Mouse (Mus musculus) neural tube, embryonic 12.5 days (tissue): ENCODE data around the gene Pdlim1. TPM values are rescaled to one million over a fixed set of nuclear protein-coding genes. Genes with fewer than 3 reads are reported as not detected.

Source experiments
- ATAC-seq: fragments of 200-750 bp; cut with Nextera tagmentation; 2 replicates; pipeline ENCODE4 v1.8.0; 2017; ENCODE audit warnings: low read depth, mild to moderate bottlenecking, moderate TSS enrichment, moderate library complexity; ENCODE audit not compliant: low FRiP score
- H3K27ac ChIP-seq: fragments of 300-500 bp; sonication (generic); 2 replicates; pipeline ENCODE4 v1.5.1; 2016
- H3K27me3 ChIP-seq: fragments of 300-500 bp; sonication (generic); replicated peaks from 2 replicates; pipeline ENCODE4 v1.6.1; 2016; ENCODE audit warnings: mild to moderate bottlenecking
- H3K36me3 ChIP-seq: fragments of 300-500 bp; sonication (generic); 2 replicates; pipeline ENCODE4 v1.6.1; 2016; ENCODE audit warnings: mild to moderate bottlenecking
- H3K4me1 ChIP-seq: fragments of 300-500 bp; sonication (generic); 2 replicates; pipeline ENCODE4 v1.6.1; 2016
- H3K4me2 ChIP-seq: fragments of 300-500 bp; sonication (generic); replicated peaks from 2 replicates; pipeline ENCODE4 v1.6.1; 2016; ENCODE audit warnings: mild to moderate bottlenecking
- H3K4me3 ChIP-seq: fragments of 300-500 bp; sonication (generic); 2 replicates; pipeline ENCODE4 v1.5.1; 2016
- H3K9ac ChIP-seq: fragments of 300-500 bp; sonication (generic); 2 replicates; pipeline ENCODE4 v1.6.1; 2016; ENCODE audit warnings: mild to moderate bottlenecking
- H3K9me3 ChIP-seq: fragments of 300-500 bp; sonication (generic); 2 replicates; pipeline ENCODE4 v1.6.1; 2016; ENCODE audit warnings: mild to moderate bottlenecking
- WGBS: fragments of 180-500 bp; shearing (Covaris S2); methylation state at CpG from one replicate; pipeline ENCODE4 v1.1.7; 2016; 5-methylcytosine and 5-hydroxymethylcytosine counted together
- polyA plus RNA-seq: library from polyadenylated mRNA; unstranded; fragments of >200 nt; fragmentation: Nextera tagmentation; extraction: Ambion mirVana; gene quantifications from 2 replicates; pipeline ENCODE4 v1.2.1, GENCODE M21; 2016

Gene Pdlim1
- polyA plus RNA-seq, 1 experiment from 2014 or later: 89.2 TPM

DNA sequence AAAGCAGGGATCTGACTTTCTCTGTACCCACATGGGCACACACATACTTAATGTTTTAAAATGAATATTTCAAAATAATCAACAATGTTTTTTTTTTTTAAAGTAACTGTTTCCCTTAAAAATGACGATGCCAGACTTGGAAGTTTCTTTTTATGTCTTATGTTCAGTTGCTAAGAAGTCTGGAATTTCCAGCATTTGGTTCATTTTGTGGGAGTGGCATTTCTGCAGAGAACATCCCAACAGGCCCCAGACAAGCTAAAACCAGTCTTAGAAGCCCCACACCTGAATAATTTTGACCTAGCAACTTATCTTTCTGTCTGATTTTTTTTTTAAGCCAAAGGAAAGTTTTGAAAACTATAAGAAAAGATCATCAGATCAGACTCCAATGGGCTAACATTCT lies 16.1 kb downstream of the Pdlim1 start:
- no peak overlapping the region for H3K9ac ChIP-seq
- no peaks in the 10 kb centered on the region for H3K27me3 ChIP-seq
- no peaks in the 10 kb centered on the region for H3K36me3 ChIP-seq
- ATAC-seq: no peak
- no peaks in the 10 kb centered on the region for H3K9me3 ChIP-seq
- H3K27ac ChIP-seq: no peak overlapping the region
- no peak overlapping the region for H3K4me3 ChIP-seq
- WGBS: 85% methylated on average over 1 of the region's 1 CpGs
- H3K4me1 ChIP-seq: no peaks in the 10 kb centered on the region
- H3K4me2 ChIP-seq: no peak overlapping the region

DNA sequence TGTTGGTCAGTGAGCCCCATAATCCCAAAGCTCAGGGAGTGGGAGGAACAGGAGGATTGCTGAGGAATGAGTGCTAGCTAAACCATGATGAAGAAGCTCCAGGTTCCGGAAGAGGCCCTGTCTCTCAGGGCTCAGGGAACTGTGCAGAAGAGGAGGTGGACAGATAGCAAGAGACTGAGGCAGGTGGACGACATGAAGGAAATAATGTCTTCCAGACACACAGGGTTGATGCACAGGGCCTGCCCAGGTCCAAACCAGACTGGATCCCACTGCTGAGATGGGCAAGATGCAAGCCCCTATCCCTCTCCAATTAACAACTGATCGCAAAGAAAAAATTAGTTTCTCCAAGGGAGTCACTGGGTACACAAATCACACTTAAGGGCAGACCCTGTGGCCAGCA lies 16.9 kb downstream of the Pdlim1 start:
- no peak overlapping the region for H3K27ac ChIP-seq
- H3K9me3 ChIP-seq: no peaks in the 10 kb centered on the region
- no peaks in the 10 kb centered on the region for H3K36me3 ChIP-seq
- no peaks in the 10 kb centered on the region for H3K27me3 ChIP-seq
- H3K4me1 ChIP-seq: no peaks in the 10 kb centered on the region
- no peak for ATAC-seq
- WGBS: 91% methylated on average over 3 of the region's 3 CpGs
- H3K4me2 ChIP-seq: no peak overlapping the region
- no peak overlapping the region for H3K9ac ChIP-seq
- no peak overlapping the region for H3K4me3 ChIP-seq

DNA sequence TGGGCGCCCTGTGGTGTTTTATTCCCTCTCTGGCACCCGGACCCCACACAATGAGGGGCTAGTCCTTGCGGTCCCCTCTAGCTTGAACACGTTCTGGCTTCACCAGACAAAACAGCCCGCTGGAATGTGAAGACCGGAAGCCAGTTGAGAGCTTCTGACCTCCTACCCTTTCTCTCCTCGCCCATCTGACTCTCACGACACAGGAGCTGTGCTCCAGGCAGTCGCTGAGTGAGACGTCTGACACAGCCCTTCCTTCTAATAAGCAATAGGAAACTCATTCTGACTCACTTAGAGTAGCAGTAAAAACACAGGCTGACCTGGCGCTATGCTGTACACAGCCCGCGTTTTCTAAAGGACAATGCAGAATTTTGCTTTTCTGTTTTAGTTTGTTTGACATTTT lies 17.9 kb downstream of the Pdlim1 start:
- Histone ChIP-seq H3K4me2 (no peak overlapping the region), H3K36me3 (no peaks in the 10 kb centered on the region), H3K4me1 (no peaks in the 10 kb centered on the region), H3K4me3 (no peak overlapping the region), H3K9me3 (no peaks in the 10 kb centered on the region), H3K27ac (no peak overlapping the region), H3K27me3 (no peaks in the 10 kb centered on the region), H3K9ac (no peak overlapping the region)
- no peak for ATAC-seq
- WGBS: 72% methylated on average over 13 of the region's 13 CpGs

DNA sequence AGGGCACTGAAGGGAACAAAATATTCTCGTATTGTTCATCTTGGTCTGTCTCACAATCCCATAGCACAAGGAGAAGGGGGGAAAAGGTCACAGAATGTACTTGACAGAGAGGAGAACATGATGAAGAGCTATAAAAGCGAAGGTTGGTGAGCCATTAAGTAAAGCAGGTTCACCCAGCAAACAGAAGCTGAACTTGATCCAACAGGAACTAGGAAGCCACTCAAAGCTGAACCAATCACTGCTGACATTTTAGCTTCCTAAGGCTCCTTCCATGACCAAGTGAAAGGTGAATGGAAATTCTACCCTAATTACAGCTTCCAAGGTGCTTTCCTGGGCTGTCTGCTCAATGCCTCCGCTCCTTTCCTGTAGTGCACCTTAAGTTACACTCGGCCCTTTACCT lies 20.5 kb downstream of the Pdlim1 start:
- Histone ChIP-seq H3K9ac (no peak overlapping the region), H3K36me3 (no peaks in the 10 kb centered on the region), H3K4me2 (no peak overlapping the region), H3K27me3 (no peaks in the 10 kb centered on the region), H3K27ac (no peak overlapping the region), H3K9me3 (no peaks in the 10 kb centered on the region), H3K4me3 (no peak overlapping the region), H3K4me1 (no peaks in the 10 kb centered on the region)
- WGBS: 89% methylated on average over 4 of the region's 4 CpGs
- ATAC-seq: no peak

DNA sequence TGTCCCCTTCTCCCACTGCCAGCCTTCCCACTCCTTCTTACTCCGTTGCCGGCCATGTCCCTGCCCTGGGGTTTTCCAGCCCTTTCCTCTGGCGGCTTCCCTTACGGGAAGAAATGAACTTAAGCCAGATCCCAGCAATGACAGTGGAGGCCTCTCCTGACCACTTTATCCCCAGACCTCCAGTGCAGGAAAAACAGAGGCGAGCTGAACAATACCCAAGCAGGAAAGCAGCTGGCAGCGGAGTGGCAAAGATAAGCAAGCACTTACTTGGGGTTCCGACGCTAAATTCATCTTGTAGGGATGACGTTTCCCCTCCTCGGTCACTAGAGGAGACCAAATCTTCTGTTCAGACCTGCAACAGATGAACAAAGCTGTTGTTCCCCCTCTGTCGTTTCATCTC lies 22.3 kb downstream of the Pdlim1 start:
- Histone ChIP-seq H3K4me2 (no peak overlapping the region), H3K4me3 (no peak overlapping the region), H3K9ac (no peak overlapping the region), H3K27ac (no peak overlapping the region), H3K4me1 (no peaks in the 10 kb centered on the region), H3K27me3 (no peaks in the 10 kb centered on the region), H3K9me3 (no peaks in the 10 kb centered on the region), H3K36me3 (no peaks in the 10 kb centered on the region)
- ATAC-seq: no peak
- WGBS: 90% methylated on average over 11 of the region's 11 CpGs

DNA sequence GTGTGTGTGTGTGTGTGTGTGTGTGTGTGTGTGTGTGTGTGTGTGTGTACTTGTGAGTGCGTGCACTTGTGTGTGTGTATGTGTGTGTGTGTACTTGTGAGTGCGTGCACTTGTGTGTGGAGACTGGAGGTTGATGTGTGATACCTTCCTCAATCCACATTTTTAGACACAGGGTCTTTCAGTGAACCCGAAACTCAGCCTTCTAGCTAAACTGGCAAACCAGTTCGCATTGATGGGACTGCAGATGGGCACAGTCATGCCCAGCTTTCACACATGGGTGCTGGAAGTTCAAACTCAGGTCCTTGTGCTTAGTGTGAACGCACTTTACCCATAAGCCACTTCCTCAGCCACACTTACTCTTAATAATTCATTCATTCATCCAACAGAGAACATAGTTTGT lies 23.2 kb downstream of the Pdlim1 start:
- Histone ChIP-seq H3K27ac (no peak overlapping the region), H3K4me2 (no peak overlapping the region), H3K27me3 (no peaks in the 10 kb centered on the region), H3K9me3 (no peaks in the 10 kb centered on the region), H3K4me3 (no peak overlapping the region), H3K36me3 (no peaks in the 10 kb centered on the region), H3K9ac (no peak overlapping the region), H3K4me1 (no peaks in the 10 kb centered on the region)
- ATAC-seq: no peak
- WGBS: 89% methylated on average over 5 of the region's 5 CpGs

DNA sequence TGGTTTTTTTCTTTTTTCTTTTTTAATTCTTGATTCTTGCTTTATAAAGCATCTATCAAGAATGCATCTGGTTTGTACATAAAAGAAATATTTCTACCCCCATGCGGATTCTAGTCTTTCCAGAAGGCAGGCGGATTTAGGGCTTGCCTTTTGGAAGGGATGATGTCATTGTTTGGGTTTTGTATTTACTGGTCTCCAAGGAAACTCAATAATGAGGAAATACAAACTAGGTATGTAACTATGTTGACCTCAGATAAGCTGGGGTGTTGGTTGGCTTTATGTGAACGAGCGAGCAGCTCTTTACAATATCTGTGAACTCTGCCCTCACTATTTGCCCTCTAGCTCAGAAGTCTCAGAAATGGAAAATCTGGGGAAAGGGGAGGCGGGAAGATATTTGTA lies 24.4 kb downstream of the Pdlim1 start:
- H3K9me3 ChIP-seq: no peaks in the 10 kb centered on the region
- H3K27ac ChIP-seq: no peak overlapping the region
- no peaks in the 10 kb centered on the region for H3K36me3 ChIP-seq
- H3K4me3 ChIP-seq: no peak overlapping the region
- no peaks in the 10 kb centered on the region for H3K4me1 ChIP-seq
- no peaks in the 10 kb centered on the region for H3K27me3 ChIP-seq
- ATAC-seq: no peak
- H3K9ac ChIP-seq: no peak overlapping the region
- 60% methylated on average over 5 of the region's 5 CpGs for WGBS
- no peak overlapping the region for H3K4me2 ChIP-seq

DNA sequence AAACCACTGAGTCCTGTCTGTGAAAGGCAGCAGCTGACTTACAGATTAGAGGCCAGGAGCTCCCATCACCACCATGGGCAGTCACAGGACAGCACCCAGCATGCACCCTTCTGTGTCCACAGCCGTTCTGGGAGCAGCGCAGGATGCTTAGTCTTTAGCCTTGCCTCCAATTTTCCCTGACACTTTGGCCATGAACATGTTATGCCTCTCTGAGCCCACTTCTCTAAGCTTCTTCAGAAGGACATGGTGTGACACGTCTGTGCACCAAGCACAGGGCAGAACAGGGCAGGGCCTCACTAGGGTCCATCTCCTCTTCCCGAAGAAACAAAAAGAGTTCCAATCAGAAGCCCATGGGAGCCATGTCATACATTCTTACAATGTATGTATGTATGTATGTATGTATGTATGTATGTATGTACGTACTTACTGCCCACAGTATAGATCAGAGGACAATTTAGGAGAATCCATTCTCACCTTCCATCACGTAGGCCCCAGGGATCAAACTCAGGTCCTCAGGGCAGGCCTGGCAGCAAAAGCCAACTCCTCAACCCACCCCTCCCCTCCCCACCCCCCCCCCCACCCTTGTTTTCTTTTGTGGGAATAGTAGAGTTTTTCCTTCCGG lies 24.9 kb downstream of the Pdlim1 start:
- H3K36me3 ChIP-seq: no peaks in the 10 kb centered on the region
- H3K4me1 ChIP-seq: no peaks in the 10 kb centered on the region
- no peak overlapping the region for H3K27ac ChIP-seq
- no peak overlapping the region for H3K9ac ChIP-seq
- no peaks in the 10 kb centered on the region for H3K27me3 ChIP-seq
- H3K4me3 ChIP-seq: no peak overlapping the region
- H3K4me2 ChIP-seq: no peak overlapping the region
- no peak for ATAC-seq
- WGBS: 92% methylated on average over 7 of the region's 7 CpGs
- H3K9me3 ChIP-seq: no peaks in the 10 kb centered on the region

DNA sequence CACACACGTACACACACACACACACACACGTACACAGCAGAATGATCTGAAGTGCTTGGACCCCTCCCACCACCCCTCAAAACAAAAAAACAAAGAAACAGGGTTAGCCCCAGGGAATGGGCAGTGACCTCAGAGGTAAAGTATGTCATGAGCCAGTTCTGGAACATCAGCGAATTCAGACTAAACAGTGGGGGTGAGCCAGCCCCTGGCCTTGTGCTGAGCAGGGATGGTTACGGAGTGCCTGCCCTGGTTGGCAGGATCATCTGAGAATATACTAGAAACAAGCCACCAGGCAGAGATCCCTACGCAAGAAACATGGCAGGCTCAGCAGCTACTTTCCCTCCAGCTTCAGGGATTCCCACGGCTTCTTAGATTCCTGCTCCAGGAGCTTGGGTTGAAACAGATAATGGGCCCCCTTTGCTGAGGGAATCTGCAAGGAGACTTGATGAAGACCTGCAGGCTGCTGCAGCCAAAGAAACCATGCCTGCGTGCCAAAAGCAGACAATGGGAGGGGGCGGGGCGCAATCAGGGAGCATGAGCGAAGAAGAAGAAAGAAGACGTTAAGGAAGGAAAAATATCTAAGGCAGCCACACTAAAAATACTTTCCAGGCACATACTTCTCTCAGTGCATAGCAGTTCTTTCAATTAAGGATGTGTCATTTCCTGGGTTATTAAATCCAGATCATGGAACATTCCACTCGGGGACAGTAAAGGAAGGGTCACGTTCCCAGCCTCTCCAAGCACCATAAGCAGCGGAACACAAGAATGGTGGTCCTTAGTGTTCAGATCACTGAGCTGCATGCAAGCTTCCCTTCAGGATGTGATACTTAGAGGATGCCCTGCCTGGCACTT lies 30.6 kb downstream of the Pdlim1 start:
- no peaks in the 10 kb centered on the region for H3K36me3 ChIP-seq
- H3K4me1 ChIP-seq: peaks cover 8% of the 10 kb centered on the region
- H3K27me3 ChIP-seq: no peaks in the 10 kb centered on the region
- H3K9ac ChIP-seq: no peak overlapping the region
- H3K27ac ChIP-seq: no peak overlapping the region
- 44% methylated on average over 14 of the region's 14 CpGs for WGBS
- no peak overlapping the region; the same call in 1 of the 2 replicates for H3K4me2 ChIP-seq
- H3K9me3 ChIP-seq: no peaks in the 10 kb centered on the region
- ATAC-seq: no peak
- no peak overlapping the region for H3K4me3 ChIP-seq

DNA sequence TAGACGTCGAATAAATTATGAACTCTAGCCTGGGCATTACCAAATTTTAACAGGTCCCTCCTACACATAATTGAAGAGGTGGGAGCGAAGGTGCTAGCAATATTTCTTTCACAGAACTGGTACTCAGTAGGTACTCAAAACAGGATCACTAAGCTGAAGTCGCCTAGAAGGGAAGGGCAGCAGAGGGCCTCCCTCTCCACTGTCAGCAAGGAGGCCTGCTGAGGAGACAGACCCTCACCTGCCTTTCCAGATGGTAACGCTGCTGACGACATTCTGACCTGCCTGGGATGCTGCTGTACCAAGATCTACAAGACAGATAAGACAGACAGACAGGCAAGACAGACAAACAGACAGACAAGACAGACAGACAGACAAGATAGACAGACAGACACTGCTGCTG lies 31.3 kb downstream of the Pdlim1 start:
- Histone ChIP-seq H3K27me3 (no peaks in the 10 kb centered on the region), H3K4me2 (no peak overlapping the region), H3K27ac (no peak overlapping the region), H3K36me3 (no peaks in the 10 kb centered on the region), H3K4me1 (peaks cover 8% of the 10 kb centered on the region), H3K4me3 (no peak overlapping the region), H3K9me3 (no peaks in the 10 kb centered on the region), H3K9ac (no peak overlapping the region)
- 84% methylated on average over 6 of the region's 6 CpGs for WGBS
- ATAC-seq: no peak

DNA sequence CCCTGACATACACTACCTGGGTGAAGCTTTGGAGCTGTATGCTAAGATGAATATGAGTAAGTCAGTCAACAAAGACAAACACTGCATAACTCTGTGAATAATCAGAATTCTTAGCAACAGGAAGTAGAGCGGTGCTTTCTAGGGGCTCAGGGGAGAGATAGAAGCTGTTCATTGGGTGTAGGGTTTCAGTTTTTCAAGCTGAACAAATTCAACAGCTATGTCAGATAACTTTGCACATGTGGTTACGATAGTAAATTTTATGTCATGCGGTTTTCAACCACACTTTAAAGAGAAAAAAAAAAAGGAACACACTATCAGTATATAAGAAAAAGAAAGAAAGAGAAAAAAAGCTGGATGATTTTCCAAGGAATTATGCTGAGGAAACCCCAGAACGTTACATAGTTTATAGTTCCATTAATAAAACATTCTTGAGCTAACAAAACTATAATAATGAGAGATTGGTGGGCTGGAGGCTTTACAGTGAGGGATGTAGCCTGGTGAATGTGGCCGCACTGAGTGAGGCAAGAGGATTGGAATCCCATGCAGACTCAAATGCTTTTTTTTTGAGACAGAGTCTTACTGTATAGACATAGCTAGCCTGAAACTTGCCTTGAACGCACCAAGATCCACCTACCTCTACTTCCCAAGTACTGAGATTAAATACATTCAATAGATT lies 33.3 kb downstream of the Pdlim1 start:
- 85% methylated on average over 6 of the region's 6 CpGs for WGBS
- no peaks in the 10 kb centered on the region for H3K9me3 ChIP-seq
- H3K27me3 ChIP-seq: no peaks in the 10 kb centered on the region
- H3K9ac ChIP-seq: no peak overlapping the region
- H3K4me3 ChIP-seq: no peak overlapping the region
- H3K36me3 ChIP-seq: no peaks in the 10 kb centered on the region
- no peak for ATAC-seq
- peaks cover 8% of the 10 kb centered on the region for H3K4me1 ChIP-seq
- no peak overlapping the region for H3K4me2 ChIP-seq
- no peak overlapping the region for H3K27ac ChIP-seq

DNA sequence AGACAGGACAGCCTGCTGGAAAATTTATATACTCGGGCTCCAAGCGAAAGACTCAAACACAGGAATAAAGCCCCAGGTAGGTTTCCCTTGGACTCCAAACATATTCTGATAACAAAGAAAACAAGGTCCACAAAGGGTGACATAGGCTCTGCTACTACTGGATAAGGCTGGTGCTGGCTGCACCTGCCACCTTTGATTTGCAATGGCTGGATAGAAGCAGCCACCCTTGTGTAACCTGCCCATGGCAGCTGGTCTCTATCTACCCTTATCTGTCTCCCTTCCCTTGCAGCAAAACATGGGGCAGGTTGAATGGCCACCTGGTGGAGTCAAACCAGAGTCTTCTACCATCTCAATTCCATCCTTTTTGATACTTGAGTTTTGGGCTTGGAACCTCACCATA lies 39.1 kb downstream of the Pdlim1 start:
- Histone ChIP-seq H3K27ac (no peak overlapping the region), H3K9me3 (no peaks in the 10 kb centered on the region), H3K4me3 (no peak overlapping the region), H3K4me1 (no peaks in the 10 kb centered on the region), H3K36me3 (no peaks in the 10 kb centered on the region), H3K9ac (no peak overlapping the region), H3K4me2 (no peak overlapping the region), H3K27me3 (no peaks in the 10 kb centered on the region)
- no peak for ATAC-seq
- WGBS: 82% methylated on average over 2 of the region's 2 CpGs
